Mouse (Mus musculus) hindbrain, embryonic 11.5 days (tissue): ENCODE measurements around the gene Hsp90aa1. TPM values are rescaled to one million over a fixed set of nuclear protein-coding genes. Genes with fewer than 3 reads are reported as not detected.
A peak's percentile ranks its signal among the peaks of the same experiment; 100 is the strongest.
"Not testable (repeated sequence)": the region's sequence is repeated elsewhere in the genome, so short reads cannot be mapped to it uniquely, and the experiment has no call there.

Source experiments
- ATAC-seq: fragments of 200-750 bp; cut with Nextera tagmentation; 2 replicates; pipeline ENCODE4 v1.8.0; 2017; ENCODE audit warnings: mild to moderate bottlenecking, moderate TSS enrichment, moderate library complexity; ENCODE audit not compliant: low FRiP score
- DNase-seq: peaks from one replicate; pipeline ENCODE4 v3.0.0-alpha.2; 2015; ENCODE audit warnings: low spot score
- H3K27ac ChIP-seq: fragments of 300-500 bp; sonication (generic); 2 replicates; pipeline ENCODE4 v1.5.1; 2014; ENCODE audit warnings: mild to moderate bottlenecking, low read depth, low read length
- H3K27me3 ChIP-seq: fragments of 300-500 bp; sonication (generic); 2 replicates; pipeline ENCODE4 v1.6.1; 2014; ENCODE audit warnings: mild to moderate bottlenecking, low read length, moderate library complexity, mixed read lengths; ENCODE audit not compliant: control insufficient read depth, insufficient read depth
- H3K36me3 ChIP-seq: fragments of 300-500 bp; sonication (generic); 2 replicates; pipeline ENCODE4 v1.6.1; 2014; ENCODE audit warnings: mild to moderate bottlenecking, low read length, moderate library complexity, mixed read lengths; ENCODE audit not compliant: control insufficient read depth, insufficient read depth
- H3K4me1 ChIP-seq: fragments of 300-500 bp; sonication (generic); replicated peaks from 2 replicates; pipeline ENCODE4 v1.6.1; 2014; ENCODE audit warnings: low read length, mixed read lengths; ENCODE audit not compliant: control insufficient read depth, insufficient read depth
- H3K4me2 ChIP-seq: fragments of 300-500 bp; sonication (generic); replicated peaks from 2 replicates; pipeline ENCODE4 v1.6.1; 2014; ENCODE audit warnings: mild to moderate bottlenecking, low read depth, low read length
- H3K4me3 ChIP-seq: fragments of 300-500 bp; sonication (generic); 2 replicates; pipeline ENCODE4 v1.5.1; 2014; ENCODE audit warnings: low read depth, low read length
- H3K9ac ChIP-seq: fragments of 300-500 bp; sonication (generic); 2 replicates; pipeline ENCODE4 v1.6.1; 2014; ENCODE audit warnings: low read depth, low read length
- H3K9me3 ChIP-seq: fragments of 300-500 bp; sonication (generic); 2 replicates; pipeline ENCODE4 v1.6.1; 2016; ENCODE audit warnings: low read length; ENCODE audit not compliant: control insufficient read depth
- WGBS: fragments of 180-500 bp; shearing (Covaris S2); extraction: QIAGEN DNeasy Blood & Tissue Kit; methylation state at CpG from one replicate; pipeline ENCODE4 v1.1.7; 2014; 5-methylcytosine and 5-hydroxymethylcytosine counted together
- polyA plus RNA-seq: library from polyadenylated mRNA; unstranded; fragments of >200 nt; fragmentation: Nextera tagmentation; extraction: Ambion mirVana; gene quantifications from 2 replicates; pipeline ENCODE4 v1.2.1, GENCODE M21; 2014

The Hsp90aa1 gene
- 1,493 and 1,600 TPM in 2 replicates for polyA plus RNA-seq

DNA sequence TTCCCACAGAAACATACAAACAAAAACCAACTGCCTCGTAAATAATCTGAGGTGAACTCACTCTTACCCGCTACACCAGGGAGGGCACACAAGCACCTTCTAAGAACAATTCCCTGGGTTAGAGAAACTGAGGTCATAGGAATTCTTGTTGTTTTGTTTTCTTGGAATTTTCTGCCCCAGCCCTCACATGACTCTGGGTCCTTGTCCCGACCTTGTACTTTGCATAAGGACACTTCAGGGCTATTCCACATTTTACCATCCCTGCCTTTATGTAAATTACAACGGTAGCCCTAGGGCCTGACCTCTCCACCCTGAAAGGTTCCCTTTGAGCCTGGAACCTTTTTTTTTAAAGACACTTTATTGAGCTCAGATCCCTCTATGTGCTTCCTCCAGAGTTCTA, at the start of gene Hsp90aa1:
TSS of gene Hsp90aa1 (minus strand) at position 173 of the 400 bp plus-strand sequence.
- H3K36me3 ChIP-seq = no peaks in the 10 kb centered on the region
- no peak within 1 kb of the TSS for H3K27ac ChIP-seq
- no peak within 1 kb of the TSS for H3K4me2 ChIP-seq
- 54% methylated on average over 4 of the region's 4 CpGs for WGBS
- H3K4me1 ChIP-seq = no peaks in the 10 kb centered on the region
- H3K9ac ChIP-seq = no peak within 1 kb of the TSS
- H3K27me3 ChIP-seq = no peaks in the 10 kb centered on the region
- no peak for ATAC-seq
- no peak within 1 kb of the TSS for H3K4me3 ChIP-seq
- no peak for DNase-seq
- H3K9me3 ChIP-seq = no peaks in the 10 kb centered on the region

DNA sequence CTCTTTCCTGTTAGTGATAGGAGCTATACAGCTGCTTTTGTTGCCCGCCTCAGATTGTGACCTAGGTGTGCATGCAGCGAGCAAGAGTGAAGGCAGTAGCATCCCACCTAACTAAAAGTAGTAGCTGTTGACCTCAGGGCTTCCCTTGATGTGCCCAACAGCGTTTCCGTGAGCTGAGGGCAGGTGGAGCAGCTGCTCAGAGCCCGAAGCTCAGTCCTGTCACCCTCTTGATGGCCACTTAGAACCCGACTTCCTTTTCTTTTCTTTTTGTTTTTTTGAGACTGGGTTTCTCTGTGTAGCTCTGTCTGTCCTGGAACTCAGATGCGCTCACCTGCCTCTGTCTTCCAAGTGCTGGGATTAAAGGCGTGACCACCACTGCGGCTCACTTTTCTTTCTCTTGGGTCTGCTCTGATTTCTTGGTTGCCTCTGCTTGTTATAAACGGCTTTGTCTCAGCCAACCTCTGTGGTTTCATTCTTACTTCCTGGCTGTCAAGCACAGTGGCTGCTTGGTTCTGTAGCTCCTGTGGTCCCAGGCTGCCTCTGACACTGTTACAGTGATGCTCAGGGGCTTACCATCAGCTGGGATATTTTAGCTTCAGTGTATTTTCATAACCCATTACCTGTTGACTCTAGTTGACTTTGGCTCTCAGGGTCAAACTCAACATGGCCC, 48.4 kb upstream of the Hsp90aa1 start:
- DNase-seq (no peak), ATAC-seq (no peak)
- Histone ChIP-seq H3K4me3 (no peak overlapping the region), H3K4me1 (no peaks in the 10 kb centered on the region), H3K9me3 (no peaks in the 10 kb centered on the region), H3K4me2 (no peak overlapping the region), H3K36me3 (no peaks in the 10 kb centered on the region), H3K27ac (no peak overlapping the region), H3K9ac (no peak overlapping the region), H3K27me3 (no peaks in the 10 kb centered on the region)
- WGBS = 90% methylated on average over 10 of the region's 10 CpGs

DNA sequence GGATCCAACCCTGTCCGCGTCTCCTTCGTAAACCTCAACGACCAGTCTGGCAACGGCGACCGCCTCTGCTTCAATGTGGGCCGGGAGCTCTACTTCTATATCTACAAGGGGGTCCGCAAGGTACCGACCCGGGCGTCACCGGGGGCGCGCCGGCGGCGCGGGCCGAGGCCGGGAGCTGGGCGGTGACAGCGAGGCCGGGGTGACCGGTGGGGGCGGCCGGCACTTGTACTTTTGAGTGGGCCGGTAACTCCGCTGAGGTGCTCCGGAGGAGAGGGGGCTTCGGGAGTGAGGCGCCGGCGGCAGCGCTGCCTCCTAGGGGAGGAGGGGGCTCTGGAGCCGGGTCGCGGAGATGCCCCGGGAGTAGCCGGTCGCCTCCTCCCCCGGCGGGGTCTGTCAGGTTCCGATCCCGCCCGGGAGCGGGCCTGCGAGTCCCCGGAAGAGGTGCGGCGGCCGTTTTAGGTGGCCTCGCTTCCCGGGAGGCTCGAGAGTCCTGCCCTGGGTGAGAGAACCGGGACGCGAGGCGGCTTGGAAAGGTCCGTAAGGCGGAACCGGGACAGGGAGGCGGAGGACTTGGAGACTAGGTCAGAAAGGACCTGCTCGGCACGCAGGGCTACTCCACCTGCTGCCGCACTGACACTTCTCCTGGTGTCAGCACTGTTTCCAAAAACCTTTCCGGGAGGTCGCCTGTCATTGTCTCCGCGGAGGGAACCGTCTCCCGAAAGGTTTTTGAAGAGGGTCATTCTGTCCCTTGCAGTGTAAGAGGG, 35.8 kb upstream of the Hsp90aa1 start:
- H3K4me3 ChIP-seq = peak overlapping the region; percentile 80
- no peaks in the 10 kb centered on the region for H3K36me3 ChIP-seq
- peak overlapping the region; percentile 90 for H3K4me2 ChIP-seq
- ATAC-seq (peak; percentile 6; the same call in 1 of the 2 replicates), DNase-seq (no peak)
- peak overlapping the region; percentile 79 for H3K27ac ChIP-seq
- under 1% methylated on average over 62 of the region's 72 CpGs for WGBS
- peaks cover 6% of the 10 kb centered on the region; the same call in 1 of the 2 replicates for H3K27me3 ChIP-seq
- H3K4me1 ChIP-seq = peaks cover 4% of the 10 kb centered on the region; the same call in 1 of the 2 replicates
- H3K9ac ChIP-seq = peak overlapping the region; percentile 87
- H3K9me3 ChIP-seq = no peaks in the 10 kb centered on the region

DNA sequence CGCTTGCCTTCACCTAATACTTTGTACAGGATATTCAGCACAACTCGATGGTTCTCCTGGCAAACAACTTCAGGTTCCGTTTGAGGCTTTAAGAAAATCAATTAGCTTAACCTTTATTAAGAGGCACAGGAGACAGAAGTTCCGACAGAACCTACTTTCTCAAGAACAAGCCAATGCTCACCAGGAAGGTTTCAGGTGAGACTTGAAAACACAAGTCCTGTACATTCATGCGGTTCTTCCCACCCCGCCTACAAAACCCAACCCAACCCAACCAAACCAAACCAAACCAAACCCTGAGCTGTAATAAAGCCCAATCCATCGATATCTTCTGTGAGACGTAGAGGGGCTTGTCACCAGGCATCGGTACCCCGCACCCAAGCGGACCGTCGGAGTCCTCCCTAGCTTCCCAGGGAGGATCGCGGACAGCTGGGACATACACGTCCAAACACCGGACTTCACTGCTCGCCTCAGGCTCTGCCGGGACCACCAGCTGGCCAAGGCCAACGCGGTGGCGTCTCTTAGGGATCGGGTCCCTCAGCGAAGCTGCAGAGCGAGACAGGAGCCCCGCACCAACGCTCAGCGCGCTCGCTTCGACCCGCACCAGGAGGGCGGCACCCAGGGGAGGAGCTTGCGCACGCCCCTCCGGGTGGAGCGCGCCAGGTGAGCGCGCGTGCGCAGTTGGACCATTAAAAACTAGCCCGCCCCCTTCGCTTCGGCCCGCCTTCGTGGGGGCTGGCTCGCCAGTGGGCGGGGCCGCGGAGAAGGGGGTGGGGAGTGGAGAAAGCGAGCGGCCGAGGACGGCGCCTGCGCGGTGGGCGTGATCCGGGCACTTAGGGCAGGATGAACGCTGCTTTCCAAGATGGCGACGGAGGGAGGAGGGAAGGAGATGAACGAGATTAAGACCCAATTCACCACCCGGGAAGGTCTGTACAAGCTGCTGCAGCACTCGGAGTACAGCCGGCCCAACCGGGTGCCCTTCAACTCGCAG, 34.9 kb upstream of the Hsp90aa1 start, which contains the start of gene Wdr20:
TSS of gene Wdr20 (plus strand) at position 775 of the 988 bp plus-strand sequence.
- Histone ChIP-seq H3K4me2 (peak within 1 kb of the TSS; percentile 90), H3K4me1 (peaks cover 4% of the 10 kb centered on the region; the same call in 1 of the 2 replicates), H3K27ac (peak within 1 kb of the TSS; percentile 79), H3K9me3 (no peaks in the 10 kb centered on the region), H3K36me3 (no peaks in the 10 kb centered on the region), H3K27me3 (peaks cover 6% of the 10 kb centered on the region; the same call in 1 of the 2 replicates), H3K9ac (peak within 1 kb of the TSS; percentile 87), H3K4me3 (peak within 1 kb of the TSS; percentile 80)
- ATAC-seq = peak; percentile 96
- WGBS = 1% methylated on average over 66 of the region's 69 CpGs
- peak; percentile 99 for DNase-seq

DNA sequence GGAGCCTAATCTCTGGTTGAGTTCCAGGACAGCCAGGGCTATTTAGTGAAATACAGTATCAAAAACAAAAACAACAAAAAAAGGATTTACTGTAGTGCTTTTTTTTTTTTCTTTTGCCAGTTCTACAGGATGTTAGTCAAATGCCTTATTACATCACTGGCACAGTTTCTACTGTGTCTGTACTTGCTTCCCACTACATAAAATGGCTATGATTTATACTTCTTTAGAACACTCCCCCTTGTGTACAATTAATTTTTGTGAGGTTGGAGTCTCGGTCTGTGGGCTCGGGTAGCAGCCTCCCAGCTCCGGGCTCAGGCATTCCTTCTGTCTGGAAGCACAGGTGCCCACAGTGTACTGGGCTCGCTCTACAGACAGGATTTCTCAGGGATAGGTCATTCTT, 34.1 kb upstream of the Hsp90aa1 start:
- ATAC-seq (no peak), DNase-seq (no peak)
- Histone ChIP-seq H3K4me3 (no peak overlapping the region), H3K27ac (no peak overlapping the region), H3K4me2 (peak overlapping the region; percentile 80; the same call in 1 of the 2 replicates), H3K9me3 (no peaks in the 10 kb centered on the region), H3K4me1 (peaks cover 4% of the 10 kb centered on the region; the same call in 1 of the 2 replicates), H3K9ac (no peak overlapping the region), H3K27me3 (peaks cover 6% of the 10 kb centered on the region; the same call in 1 of the 2 replicates), H3K36me3 (no peaks in the 10 kb centered on the region)
- WGBS = 29% methylated on average over 4 of the region's 4 CpGs

DNA sequence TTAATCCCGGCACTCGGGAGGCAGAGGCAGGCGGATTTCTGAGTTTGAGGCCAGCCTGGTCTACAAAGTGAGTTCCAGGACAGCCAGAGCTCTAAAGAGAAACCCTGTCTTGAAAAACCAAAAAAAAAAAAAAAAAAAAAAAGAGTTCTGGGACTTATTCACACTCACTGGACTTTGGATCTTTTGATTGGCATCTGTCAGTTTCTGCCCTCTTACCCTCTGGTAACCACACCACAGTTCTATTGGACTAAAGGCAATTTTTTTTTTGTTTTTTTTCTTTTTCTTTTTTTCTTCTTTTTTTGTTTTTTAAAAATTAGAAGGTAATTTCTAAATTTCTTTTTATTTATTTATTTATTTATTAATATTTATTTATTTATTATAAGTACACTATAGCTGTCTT, 30.7 kb upstream of the Hsp90aa1 start:
- WGBS = 98% methylated on average over 3 of the region's 3 CpGs
- not testable (repeated sequence) for H3K9ac ChIP-seq, H3K9me3 ChIP-seq, DNase-seq, H3K4me3 ChIP-seq, H3K27ac ChIP-seq, H3K4me1 ChIP-seq, H3K4me2 ChIP-seq, H3K27me3 ChIP-seq, ATAC-seq, H3K36me3 ChIP-seq

DNA sequence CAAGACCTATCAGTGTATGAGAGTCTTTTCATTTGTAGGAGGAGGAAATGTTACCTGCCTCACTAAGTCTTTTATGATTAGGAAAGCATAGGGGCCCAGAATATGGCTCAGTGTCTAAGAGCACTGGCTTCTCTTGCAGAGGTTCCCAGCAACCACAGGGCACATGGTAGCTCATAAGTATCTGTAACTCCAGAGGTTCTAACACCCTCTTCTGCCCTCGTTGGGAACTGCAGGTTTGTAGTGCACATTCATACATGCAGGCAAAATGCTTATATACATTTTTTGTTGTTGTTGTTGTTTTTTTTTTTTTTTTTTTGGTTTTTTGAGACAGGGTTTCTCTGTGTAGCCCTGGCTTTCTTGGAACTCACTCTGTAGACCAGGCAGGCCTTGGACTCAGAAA, 23.9 kb upstream of the Hsp90aa1 start:
- H3K36me3 ChIP-seq = no peaks in the 10 kb centered on the region
- H3K27me3 ChIP-seq = no peaks in the 10 kb centered on the region
- H3K9me3 ChIP-seq = no peaks in the 10 kb centered on the region
- ATAC-seq (no peak), DNase-seq (no peak)
- no peak overlapping the region for H3K4me3 ChIP-seq
- H3K4me2 ChIP-seq = no peak overlapping the region
- H3K4me1 ChIP-seq = no peaks in the 10 kb centered on the region
- no peak overlapping the region for H3K9ac ChIP-seq
- 50% methylated on average over 1 of the region's 1 CpGs for WGBS
- no peak overlapping the region for H3K27ac ChIP-seq

DNA sequence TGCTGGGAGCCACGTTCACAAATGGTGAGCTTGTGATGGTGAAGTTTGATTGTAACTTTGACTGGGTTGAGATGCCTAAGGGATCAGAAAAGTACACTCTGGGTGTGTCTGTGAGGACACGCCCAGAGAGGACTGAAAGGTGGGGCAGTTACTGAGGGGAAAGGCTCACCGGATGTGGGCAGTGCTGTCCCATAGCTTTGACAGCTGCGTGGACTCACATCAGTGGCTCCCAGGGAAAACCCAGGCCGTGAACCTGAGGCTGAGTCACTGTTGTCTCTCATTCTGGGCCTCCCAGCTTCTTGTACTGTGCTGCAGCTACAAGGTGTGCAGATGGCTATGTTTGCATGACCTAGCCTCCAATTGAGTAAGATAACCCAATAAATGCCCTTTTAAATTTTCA, 23.0 kb upstream of the Hsp90aa1 start:
- Histone ChIP-seq H3K4me3 (no peak overlapping the region), H3K27ac (no peak overlapping the region), H3K9me3 (no peaks in the 10 kb centered on the region), H3K36me3 (no peaks in the 10 kb centered on the region), H3K27me3 (no peaks in the 10 kb centered on the region), H3K4me2 (no peak overlapping the region), H3K9ac (no peak overlapping the region), H3K4me1 (no peaks in the 10 kb centered on the region)
- WGBS = 85% methylated on average over 5 of the region's 5 CpGs
- DNase-seq (no peak), ATAC-seq (no peak)
